Mouse (Mus musculus) liver, adult (tissue): Measurements from ENCODE around the gene Vps53.

Experiments used
- GATA4 ChIP-seq: IDR thresholded peaks from 2 replicates; pipeline ENCODE4 v1.6.1; 2014; ENCODE audit warnings: mild to moderate bottlenecking, low read length; ENCODE audit not compliant: insufficient replicate concordance

Gene Vps53

DNA sequence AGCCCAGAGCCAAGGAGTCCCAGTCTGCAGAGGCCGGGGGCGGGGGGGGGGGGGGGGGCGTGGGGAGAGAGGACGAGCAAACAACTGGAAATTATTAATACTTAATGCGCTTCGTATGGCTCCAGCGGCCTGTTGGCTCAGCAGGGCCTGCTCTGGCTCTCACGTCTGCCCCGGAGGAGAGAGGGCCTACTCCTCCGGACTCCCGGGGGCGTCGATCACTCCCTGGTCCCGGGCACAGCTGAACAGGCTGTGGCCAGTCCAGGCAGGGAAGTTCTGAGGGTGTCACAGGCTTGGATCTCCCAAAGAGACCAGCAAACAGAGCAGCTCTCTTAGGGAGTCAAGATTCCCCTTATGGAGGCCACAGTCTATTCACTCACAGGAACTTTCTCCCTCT, 151.4 kb downstream of the Vps53 start:
- TF ChIP-seq GATA4 = no peak

DNA sequence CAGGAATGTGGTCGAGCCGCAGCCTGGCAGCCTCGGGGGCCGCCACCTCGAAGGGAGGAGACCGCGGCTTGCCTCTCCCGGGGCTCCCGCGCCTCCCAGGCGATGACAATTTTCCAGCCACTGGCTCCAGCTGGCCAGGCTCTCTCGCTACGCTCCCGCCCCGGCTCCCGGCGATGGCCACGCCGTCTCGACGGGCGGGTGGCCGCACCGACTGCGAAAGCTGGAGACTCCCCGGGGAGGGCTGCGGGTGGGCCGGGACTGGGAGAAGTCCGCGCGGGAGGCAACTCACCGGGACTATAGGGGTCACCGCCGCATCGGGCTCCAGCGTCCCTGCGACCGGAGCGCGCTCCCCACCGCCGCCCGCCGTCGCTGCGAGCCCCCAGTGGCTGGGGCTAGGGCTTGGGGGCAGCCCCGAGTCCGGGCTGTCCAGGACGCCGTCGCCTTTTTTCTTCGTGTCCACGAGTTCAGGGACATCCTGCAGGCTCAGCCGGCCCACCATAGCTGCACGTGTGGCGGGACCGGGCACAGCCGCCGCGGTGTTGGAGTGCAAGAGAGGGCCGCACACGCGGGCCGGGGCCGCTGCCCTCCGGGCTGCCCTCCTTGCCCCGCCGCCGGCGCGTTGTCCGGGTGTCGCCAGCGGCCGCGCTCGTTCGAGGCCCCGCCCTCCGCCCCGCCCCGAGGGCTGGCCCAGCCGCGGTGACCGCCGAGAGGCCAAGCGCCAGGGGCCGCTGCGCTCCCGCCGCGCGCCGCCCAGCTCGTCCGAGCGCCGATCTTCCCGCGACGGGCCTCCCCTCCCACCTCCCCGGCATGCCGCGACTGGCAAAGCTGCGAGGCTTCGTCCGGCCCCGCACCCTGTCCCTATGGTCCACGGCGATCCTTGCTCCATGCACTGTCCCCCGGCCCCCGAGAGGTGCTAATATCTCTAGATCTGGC, 152.0 kb downstream of the Vps53 start, which contains the start of gene Rflnb:
Rflnb (minus strand) TSS at position 644 of the 933 bp plus-strand sequence.
- TF ChIP-seq GATA4 = no peak

DNA sequence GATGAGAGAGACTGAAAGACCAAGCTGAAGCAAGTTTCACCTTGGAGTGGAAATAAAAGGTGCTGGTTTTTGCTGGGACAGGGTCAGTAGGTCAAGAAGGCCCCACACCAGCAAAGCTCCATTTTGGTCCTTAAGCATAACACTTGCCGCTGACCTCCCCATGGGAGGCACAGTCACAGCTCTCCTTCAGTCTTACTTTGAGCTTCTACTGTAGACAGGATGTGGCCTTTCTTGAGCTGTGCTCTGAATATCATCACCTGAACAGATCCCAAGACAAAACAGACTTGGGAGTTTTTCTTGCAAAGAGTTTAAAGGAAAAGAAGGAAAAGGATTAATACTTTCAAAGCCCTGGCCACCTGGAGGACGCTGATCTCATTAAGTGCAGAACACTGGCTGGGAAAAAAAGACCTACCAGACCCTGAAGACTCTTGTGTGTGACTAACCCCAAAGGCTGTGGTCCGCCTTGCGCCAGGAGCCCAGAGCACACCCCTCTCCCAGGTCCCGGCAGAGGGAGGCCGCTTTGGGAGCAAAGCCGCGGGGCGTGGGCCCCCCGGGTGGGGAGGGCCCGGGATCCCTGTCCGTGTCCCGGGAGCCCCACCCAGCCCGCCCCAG, 152.8 kb downstream of the Vps53 start:
- no peak for TF ChIP-seq GATA4

DNA sequence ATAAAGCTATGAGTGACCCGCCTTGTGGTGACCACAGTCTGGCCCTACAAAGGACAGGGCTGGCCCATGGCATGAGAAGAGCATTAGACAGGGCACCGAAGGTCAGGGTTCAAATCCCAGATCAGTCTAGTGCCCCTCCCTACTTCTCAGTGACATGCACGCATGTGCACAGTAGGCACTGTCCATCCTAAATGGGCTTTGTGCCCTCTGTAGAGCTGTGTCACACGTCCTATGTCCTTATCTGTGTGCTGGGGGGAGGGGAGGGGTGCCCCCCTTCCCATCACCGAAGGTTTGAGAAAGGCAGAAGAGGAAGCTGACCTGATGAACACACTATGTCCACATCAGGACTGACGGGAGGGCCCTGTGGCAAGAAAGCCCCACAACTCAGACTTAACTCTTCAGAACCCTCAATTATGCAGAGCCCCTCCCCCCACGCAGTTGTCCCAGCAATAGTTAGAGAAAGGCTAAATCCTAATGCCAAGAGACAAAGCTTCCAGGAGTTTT, 154.3 kb downstream of the Vps53 start:
- TF ChIP-seq GATA4 = no peak

DNA sequence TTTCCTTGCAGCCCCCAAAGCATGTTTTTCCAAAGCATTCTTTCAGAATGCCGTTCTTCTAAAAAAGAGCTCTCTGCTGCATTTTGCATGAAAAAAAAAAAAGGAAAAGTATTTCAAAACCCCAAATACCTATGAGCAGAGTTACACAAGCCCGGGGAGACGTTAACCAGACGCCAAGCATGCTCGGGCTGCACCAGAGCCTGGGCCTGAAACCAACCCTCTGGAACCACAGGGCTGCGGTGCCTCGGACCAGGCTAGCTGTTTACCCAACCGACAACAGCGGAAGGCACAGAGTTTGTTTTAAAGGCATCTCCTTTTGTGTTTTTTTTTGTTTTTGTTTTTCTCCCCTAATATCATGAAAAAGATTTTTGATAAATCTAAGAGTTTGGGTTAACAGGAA, 158.5 kb downstream of the Vps53 start:
- TF ChIP-seq GATA4 = no peak

DNA sequence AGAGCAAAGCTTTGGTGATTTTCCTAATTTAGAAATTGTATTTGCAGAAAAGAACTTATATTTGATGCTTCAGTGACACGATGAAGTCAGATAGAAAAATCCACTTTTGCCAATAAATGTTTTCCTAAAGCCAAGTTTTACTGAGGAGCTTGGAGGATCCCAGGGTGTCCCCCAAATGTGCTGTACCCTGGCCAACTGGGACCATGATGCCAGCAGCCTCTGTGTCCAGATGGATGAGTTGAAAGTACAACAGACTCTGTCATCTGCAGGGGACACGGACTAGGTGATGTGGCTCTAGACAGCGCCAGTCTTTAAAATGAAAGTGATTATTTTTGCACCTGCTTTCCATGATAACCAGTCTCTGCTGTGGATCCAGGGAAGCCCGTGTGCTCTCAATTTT, 159.6 kb downstream of the Vps53 start:
- TF ChIP-seq GATA4 = no peak

DNA sequence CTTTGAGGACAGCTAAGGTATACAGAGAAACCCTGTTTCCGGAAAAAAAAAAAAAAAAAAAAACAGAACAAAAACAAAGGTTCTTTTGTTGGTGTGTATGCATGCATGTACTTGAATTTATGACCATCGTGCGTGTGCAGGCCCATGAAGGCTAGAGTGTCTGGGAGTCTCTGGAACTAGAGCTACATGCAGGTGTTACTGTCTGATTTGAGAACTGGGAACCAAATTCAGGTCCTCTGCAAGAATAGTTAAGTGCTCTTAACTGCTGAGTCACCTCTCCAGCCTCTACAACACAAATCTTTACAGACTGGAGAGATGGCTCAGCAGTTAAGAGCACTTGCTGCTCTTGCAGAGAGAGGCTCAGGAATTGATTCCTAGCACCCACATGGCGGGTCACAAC, 163.6 kb downstream of the Vps53 start:
- TF ChIP-seq GATA4 = no peak

DNA sequence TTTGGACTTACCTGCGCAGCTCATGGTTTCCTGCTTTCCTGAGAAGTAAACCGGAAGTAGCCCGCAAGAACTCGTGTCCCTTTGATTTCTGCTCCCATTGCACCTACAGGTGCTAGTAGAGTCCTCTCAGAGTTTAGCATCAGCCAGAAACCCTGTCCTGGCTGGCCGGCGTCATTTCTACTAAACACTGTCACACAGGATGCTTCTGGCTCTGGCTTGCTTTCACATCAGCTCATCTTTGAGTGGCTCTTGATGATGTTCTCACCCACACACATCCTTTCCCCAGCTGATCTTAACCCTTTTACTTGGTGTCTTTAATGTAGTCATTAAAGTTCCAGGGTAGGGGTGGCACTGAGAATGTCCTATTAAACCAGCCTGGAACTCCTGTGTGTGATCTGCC, 164.2 kb downstream of the Vps53 start:
- TF ChIP-seq GATA4 = no peak

DNA sequence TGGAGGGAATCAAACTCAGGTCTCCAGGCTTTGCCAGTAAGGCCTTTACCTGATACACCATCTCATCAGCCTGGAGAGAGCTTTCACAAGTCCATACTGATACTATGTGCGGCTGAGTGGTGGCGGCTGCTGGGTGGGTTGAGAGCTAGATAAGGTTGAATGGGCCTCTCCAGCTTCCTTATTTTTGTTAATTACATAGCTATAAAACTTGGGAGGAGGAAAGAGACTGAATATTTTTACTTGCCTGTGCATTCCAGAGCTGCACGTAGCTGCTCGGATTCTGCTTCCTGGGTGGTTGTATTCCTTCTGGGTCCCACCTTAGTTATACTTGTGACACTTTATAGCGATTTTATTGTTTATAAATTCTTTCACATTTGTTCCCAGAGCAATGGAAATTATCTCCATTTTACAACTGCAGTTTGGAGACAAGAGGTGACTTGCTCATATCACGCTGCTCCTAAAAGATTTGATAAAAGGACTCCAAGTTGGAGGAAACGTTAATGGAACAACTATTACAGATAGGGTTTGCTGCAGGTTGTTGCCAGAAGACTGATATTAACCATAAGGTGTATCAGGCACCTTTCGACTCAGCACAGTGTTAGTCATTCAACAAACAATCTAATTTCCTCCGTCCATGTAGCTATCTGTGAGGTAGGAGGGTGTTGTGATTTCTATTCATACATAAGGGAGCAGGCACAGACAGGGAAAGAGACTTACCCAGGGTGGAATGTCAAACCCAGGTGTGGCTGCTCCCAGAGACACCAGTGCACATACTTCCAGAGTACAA, 168.4 kb downstream of the Vps53 start:
- TF ChIP-seq GATA4 = no peak

DNA sequence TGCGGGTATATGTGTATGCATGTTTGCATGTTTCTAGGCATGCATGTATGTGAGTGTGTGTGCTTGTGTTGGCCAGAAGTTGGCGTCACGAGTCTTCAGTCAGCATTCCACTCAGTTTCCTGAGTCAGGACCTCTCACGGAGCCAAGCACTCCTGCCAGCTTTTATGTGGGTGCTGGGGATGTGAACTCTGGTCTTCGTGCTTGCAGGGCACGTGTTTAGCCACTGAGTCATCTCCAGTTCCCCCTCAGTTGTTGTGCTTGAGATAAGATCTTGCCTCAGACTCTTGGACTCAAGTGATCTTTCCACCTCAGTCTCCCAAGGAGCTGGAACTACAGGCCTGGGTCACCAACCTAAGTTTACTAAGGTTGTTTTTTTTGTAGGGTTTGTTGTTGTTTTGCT, 170.3 kb downstream of the Vps53 start:
- TF ChIP-seq GATA4 = no peak

DNA sequence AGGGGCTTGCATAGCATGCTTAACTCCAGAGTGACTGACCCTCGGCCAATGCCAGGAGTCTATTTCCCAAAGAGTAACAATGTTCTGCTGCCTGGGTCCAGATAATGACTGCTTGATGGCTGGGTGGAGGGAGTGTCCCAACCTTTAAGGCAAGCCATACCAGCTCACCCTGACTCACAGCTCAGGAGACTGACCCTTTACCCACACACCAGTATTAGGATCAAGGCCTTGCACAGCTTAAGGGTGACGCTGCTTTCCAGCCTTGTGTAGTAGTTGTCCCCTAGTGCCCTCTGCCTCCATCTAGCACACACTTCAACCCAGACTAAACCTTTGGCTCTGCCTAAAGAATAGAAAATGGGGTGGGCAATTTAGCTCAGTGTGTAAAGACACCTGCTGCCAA, 171.3 kb downstream of the Vps53 start:
- no peak for TF ChIP-seq GATA4

DNA sequence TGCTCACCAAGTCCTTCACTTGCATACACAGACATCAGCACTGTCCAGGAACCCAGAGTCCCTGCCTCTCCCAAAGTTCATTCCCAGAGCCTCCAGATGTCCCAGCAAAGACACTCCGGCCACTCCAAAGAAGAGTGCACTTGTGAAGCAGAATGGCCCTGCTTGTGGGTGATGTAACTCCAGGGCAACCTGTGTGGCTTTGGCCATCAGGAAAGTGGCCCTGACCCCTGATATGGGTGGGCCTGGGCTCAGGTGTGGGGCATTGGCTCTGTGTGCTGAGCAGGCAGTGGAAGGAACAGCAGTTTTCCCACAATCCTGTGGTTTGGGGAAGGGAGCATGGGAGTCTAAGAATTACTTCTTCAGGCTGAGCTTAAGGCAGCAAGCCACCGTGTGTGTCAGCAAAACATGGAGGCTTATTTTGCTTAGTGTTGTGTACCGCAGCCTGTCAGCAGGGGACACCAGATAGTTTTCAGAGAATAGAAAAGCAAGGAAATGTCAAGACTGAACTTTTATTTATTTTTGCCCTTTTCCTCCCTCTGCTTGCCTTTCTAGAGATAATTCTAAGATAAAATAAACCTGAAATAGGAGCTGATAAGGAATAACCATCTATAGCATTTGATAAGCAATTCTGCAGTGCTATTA, 178.1 kb downstream of the Vps53 start:
- TF ChIP-seq GATA4 = no peak

DNA sequence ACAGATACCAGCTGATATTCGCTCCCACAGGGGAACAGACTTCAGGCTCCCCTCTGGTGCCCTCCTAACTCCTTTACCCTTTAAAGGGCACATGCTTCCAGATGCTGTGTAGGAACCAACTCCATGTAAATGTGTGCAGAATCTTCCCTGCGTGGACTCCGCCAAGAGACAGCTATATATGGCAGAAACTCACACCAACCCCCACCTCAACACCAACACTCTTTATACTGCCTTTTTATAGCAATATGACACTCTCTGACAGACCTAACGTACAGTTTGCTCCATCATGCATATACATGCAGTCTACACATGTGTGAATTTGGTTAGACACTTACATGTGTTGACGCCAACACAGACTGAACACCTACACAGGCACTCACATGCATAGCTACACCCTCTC, 178.7 kb downstream of the Vps53 start:
- TF ChIP-seq GATA4 = no peak

DNA sequence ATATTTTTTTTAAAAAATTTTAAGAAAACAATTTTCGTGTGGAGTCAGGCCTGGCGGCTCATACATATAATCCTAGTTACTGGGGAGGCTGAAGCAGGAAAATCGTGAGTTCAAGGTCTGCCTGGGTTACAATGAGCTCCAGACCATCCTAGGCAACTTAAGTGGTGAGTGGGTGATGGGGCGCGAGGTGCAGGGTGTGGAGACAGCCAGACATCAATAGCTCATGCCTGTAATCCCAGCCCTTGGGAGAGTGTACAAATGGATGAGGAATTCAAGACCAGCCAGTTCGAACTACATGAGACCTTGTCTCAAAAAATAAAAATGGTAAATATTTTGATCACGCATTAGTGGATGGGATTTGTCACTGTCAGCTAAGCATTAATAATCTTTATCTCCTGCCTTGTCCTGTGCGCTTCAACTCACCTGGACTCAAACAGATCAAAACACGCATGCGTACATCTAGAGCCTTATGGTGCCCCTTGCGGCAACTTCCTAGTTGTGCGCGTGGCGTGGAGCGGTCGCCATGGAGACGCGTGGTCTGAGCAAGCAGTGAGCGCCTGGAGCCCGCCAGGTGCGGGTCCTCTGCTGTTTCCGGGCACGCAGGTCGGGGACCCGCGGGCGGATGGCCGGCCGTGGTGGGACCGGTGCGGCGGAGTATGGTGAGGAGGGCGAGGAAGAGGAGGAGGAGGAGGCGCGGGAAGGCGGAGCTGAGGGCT, 179.8 kb downstream of the Vps53 start, which contains the start of gene 1700016K19Rik:
1700016K19Rik (plus strand) TSS at position 473 of the 716 bp plus-strand sequence.
- no peak for TF ChIP-seq GATA4
